Comparison of ENCODE assay signal across 23 mouse cellular contexts in the genomic region with DNA sequence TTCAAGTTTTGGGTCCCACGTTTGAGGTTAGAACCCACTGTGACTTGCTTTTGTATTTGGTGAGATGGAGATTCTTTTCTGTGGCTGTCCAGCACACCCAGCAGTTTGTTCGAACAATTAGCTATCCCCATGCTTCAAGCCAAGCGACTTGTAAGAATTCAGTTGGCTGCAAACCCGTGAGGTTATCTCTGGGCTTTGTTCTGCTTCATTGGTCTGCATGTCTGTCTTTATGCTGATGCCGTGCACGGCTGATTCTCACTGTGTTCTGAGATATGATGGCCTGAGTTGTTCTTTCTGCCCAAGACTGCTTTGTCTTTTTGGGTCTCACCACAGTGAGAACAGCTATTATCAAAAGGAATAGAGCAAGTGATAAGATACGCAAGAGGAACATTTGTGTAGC. TPM values are rescaled to one million over a fixed set of nuclear protein-coding genes. Genes with fewer than 3 reads are reported as not detected.
"Had no signal": no experiment of that assay in that cellular context is flagged by ENCODE, and none has a peak within 500 bp of the region (broad histone marks: within the 10 kb centered on the region; RNA-seq: fewer than 3 reads in every experiment).

No protein-coding gene starts in this region.

- H3K4me1 ChIP-seq: limb, embryonic 13.5 days; liver, embryonic 12.5 days; liver, embryonic 15.5 days; lung, embryonic 15.5 days; midbrain, embryonic 12.5 days; stomach, embryonic 15.5 days had no signal

- H3K27me3 ChIP-seq: kidney, embryonic 15.5 days; limb, embryonic 13.5 days; liver, embryonic 12.5 days; liver, embryonic 15.5 days; lung, embryonic 15.5 days; midbrain, embryonic 12.5 days; neural tube, embryonic 13.5 days; stomach, embryonic 15.5 days had no signal

- H3K27ac ChIP-seq: kidney, embryonic 15.5 days; limb, embryonic 13.5 days; liver, embryonic 12.5 days; liver, embryonic 15.5 days; lung, embryonic 15.5 days; midbrain, embryonic 12.5 days; neural tube, embryonic 13.5 days; stomach, embryonic 15.5 days had no signal

- H3K4me2 ChIP-seq: kidney, embryonic 15.5 days; limb, embryonic 13.5 days; liver, embryonic 12.5 days; liver, embryonic 15.5 days; lung, embryonic 15.5 days; midbrain, embryonic 12.5 days; neural tube, embryonic 13.5 days; stomach, embryonic 15.5 days had no signal

- H3K4me3 ChIP-seq: kidney, embryonic 15.5 days; limb, embryonic 13.5 days; liver, embryonic 12.5 days; liver, embryonic 15.5 days; lung, embryonic 15.5 days; midbrain, embryonic 12.5 days; myocyte; neural tube, embryonic 13.5 days; stomach, embryonic 15.5 days had no signal

- H3K36me3 ChIP-seq: kidney, embryonic 15.5 days; limb, embryonic 13.5 days; liver, embryonic 12.5 days; liver, embryonic 15.5 days; lung, embryonic 15.5 days; midbrain, embryonic 12.5 days; neural tube, embryonic 13.5 days; stomach, embryonic 15.5 days had no signal

- ATAC-seq: liver, embryonic 12.5 days; midbrain, embryonic 16.5 days had no signal

- H3K9ac ChIP-seq: kidney, embryonic 15.5 days; limb, embryonic 13.5 days; liver, embryonic 12.5 days; liver, embryonic 15.5 days; lung, embryonic 15.5 days; midbrain, embryonic 12.5 days; neural tube, embryonic 13.5 days; stomach, embryonic 15.5 days had no signal

- H3K9me3 ChIP-seq: kidney, embryonic 15.5 days; limb, embryonic 13.5 days; liver, embryonic 12.5 days; liver, embryonic 15.5 days; lung, embryonic 15.5 days; midbrain, embryonic 12.5 days; neural tube, embryonic 13.5 days; stomach, embryonic 15.5 days had no signal

- DNase-seq: kidney, adult 11 months; kidney, adult 8-10 months; kidney, postnatal 10 days; kidney, postnatal 36 days; left cerebral cortex, postnatal 4 days; liver; lung, adult 18-20 months; lung, postnatal 10 days; lung, postnatal 4 days; right cerebral cortex, adult 18-20 months; right cerebral cortex, postnatal 14 days; right cerebral cortex, postnatal 4 days; thymus, postnatal 25 days had no signal

RNA-seq across cellular contexts. Expression of gene Deup1, which starts 10.7 kb away (rescaled TPM):
- polyA plus RNA-seq: liver, embryonic 12.5 days; myocyte had no signal
